Mouse (Mus musculus) hindbrain, embryonic 10.5 days (tissue): ENCODE results near the gene Cd200. TPM values are rescaled to one million over a fixed set of nuclear protein-coding genes. Genes with fewer than 3 reads are reported as not detected.

Experiments used
- DNase-seq: peaks from one replicate; pipeline ENCODE4 v3.0.0-alpha.2; 2017; ENCODE audit warnings: low spot score
- H3K27ac ChIP-seq: fragments of 300-500 bp; sonication (generic); 2 replicates; pipeline ENCODE4 v1.5.1; 2016; ENCODE audit warnings: mild to moderate bottlenecking, moderate library complexity
- H3K27me3 ChIP-seq: fragments of 300-500 bp; sonication (generic); 2 replicates; pipeline ENCODE4 v1.6.1; 2016; ENCODE audit warnings: mild to moderate bottlenecking; ENCODE audit not compliant: poor library complexity, insufficient read depth, severe bottlenecking
- H3K36me3 ChIP-seq: fragments of 300-500 bp; sonication (generic); 2 replicates; pipeline ENCODE4 v1.6.1; 2016; ENCODE audit warnings: mild to moderate bottlenecking, moderate library complexity
- H3K4me1 ChIP-seq: fragments of 300-500 bp; sonication (generic); replicated peaks from 2 replicates; pipeline ENCODE4 v1.6.1; 2016; ENCODE audit warnings: mild to moderate bottlenecking
- H3K4me3 ChIP-seq: fragments of 300-500 bp; sonication (generic); 2 replicates; pipeline ENCODE4 v1.5.1; 2016; ENCODE audit warnings: mild to moderate bottlenecking, moderate library complexity
- H3K9me3 ChIP-seq: fragments of 300-500 bp; sonication (generic); 2 replicates; pipeline ENCODE4 v1.6.1; 2016; ENCODE audit warnings: mild to moderate bottlenecking, moderate library complexity
- WGBS: fragments of 180-500 bp; shearing (Covaris S2); methylation state at CpG from one replicate; pipeline ENCODE4 v1.1.7; 2016; 5-methylcytosine and 5-hydroxymethylcytosine counted together
- polyA plus RNA-seq: library from polyadenylated mRNA; unstranded; fragments of >200 nt; fragmentation: Nextera tagmentation; extraction: Ambion mirVana; gene quantifications from 2 replicates; pipeline ENCODE4 v1.2.1, GENCODE M21; 2016

Cd200 gene
- polyA plus RNA-seq, 1 experiment from 2014 or later = 29.3 TPM

DNA sequence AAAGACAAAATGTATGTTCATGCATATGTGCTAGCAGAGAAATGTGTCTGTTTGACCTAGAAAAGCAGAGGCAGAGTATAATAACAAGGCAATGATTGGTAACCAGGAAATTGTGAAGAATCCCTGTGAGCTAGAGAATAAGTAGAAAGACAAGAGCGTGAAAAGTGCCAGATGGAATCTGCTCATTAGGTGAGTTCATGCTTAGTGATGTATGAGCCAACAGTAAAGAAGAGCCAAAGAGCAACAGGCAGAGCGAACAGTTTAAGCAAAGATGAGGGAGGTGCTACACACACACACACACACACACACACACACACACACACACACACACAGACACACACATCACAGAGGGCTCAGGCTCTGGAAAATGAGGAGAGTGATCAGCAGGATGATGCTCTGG lies 11.4 kb downstream of the Cd200 start:
- Histone ChIP-seq H3K27me3 (no peaks in the 10 kb centered on the region), H3K4me3 (no peak overlapping the region), H3K4me1 (no peaks in the 10 kb centered on the region), H3K36me3 (no peaks in the 10 kb centered on the region), H3K27ac (no peak overlapping the region), H3K9me3 (no peaks in the 10 kb centered on the region)
- WGBS = 81% methylated on average over 2 of the region's 2 CpGs
- no peak for DNase-seq

DNA sequence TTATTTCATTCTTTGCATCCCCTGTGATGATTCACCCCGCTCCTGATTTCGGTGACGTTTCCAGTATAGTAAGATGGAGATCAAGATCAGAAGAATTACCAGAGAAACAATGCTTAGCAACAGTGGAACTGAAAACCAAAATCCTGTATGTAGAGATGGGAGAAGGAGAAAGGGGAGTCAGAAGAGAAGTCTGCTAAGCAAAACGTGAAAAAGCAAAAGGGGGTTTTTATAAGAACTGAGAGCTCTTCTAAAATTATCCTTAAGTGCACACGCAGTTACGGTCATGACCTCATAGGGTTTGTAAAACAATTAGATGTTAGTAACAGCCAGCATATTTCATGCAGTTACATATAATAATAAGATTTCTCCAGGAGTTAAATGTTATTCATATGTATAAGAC lies 16.6 kb downstream of the Cd200 start:
- no peak for DNase-seq
- no peak overlapping the region for H3K27ac ChIP-seq
- no peaks in the 10 kb centered on the region for H3K27me3 ChIP-seq
- H3K9me3 ChIP-seq = no peaks in the 10 kb centered on the region
- no peaks in the 10 kb centered on the region for H3K4me1 ChIP-seq
- no peaks in the 10 kb centered on the region for H3K36me3 ChIP-seq
- no peak overlapping the region for H3K4me3 ChIP-seq
- 92% methylated on average over 6 of the region's 6 CpGs for WGBS

DNA sequence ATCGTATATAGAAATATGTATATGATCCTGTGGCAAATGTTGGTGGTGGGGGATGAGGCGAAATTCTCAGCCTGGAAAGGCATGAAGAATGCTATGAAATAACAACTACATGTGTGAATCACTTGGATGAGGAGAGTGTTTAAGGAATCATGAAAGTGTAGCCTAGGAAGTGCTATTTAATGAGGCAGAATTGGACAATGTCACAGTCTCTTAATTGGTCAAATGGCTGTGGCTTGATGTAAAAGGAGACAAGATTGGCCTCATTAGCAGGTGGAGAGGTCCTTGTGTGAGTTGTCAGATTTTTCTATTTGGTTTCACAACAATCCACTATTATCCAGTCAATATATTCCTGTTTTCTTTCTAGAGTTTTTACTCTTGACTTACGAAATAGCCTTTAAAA lies 17.2 kb downstream of the Cd200 start:
- H3K27ac ChIP-seq = no peak overlapping the region
- 90% methylated on average over 3 of the region's 3 CpGs for WGBS
- H3K4me1 ChIP-seq = no peaks in the 10 kb centered on the region
- H3K9me3 ChIP-seq = no peaks in the 10 kb centered on the region
- no peaks in the 10 kb centered on the region for H3K36me3 ChIP-seq
- no peaks in the 10 kb centered on the region for H3K27me3 ChIP-seq
- H3K4me3 ChIP-seq = no peak overlapping the region
- DNase-seq = no peak

DNA sequence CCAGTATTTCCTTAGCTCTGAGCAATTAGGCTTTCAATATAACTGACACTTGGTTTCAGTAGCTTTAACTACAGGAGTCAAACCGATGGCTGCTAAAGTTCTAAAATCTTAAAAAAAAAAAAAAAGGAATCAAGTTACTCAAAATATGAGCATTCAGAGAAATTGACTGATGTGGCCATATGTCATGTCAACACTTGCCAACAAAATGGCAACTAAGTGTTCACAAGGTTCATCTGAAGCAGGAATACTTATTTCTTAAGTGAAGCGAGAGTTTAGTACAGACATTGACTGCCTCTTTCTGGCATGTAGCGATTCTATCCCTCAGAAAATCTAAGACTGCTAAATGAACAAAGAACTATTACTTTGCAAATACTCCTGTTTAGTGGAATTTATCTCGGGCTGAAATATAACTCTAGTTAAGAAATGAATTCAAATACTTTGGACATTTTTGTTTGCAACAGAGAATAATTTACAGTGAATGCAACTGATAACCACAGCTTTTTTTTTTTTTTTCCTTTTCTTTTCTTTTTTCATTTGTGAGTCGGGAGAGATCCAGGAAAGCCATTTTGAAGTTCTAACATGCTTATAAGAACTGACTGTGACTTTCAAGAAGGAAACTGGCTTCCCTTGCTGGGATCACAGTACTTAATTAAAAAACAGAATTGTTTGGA lies 18.4 kb downstream of the Cd200 start:
- Histone ChIP-seq H3K4me1 (no peaks in the 10 kb centered on the region), H3K36me3 (no peaks in the 10 kb centered on the region), H3K27me3 (no peaks in the 10 kb centered on the region), H3K9me3 (no peaks in the 10 kb centered on the region), H3K4me3 (no peak overlapping the region), H3K27ac (no peak overlapping the region)
- 84% methylated on average over 5 of the region's 5 CpGs for WGBS
- DNase-seq = no peak

DNA sequence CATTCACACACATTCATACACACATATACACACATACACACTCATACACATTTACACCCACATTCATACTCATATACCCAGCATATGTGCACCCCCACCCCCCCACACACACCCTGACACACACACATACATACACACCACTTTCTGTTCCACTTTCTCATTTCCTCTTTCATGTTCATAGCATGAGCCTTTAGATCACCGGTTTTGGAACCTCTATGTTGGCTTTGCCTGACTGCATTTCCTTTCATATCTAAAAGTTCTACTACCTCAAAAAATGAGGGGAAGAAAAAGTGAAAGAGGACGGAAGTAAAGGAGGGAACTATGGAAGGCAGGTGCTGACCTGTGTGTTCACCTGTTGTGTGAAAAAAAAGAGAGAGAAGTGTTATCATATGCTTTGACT lies 19.0 kb downstream of the Cd200 start:
- H3K36me3 ChIP-seq = no peaks in the 10 kb centered on the region
- H3K27me3 ChIP-seq = no peaks in the 10 kb centered on the region
- H3K4me3 ChIP-seq = no peak overlapping the region
- no peaks in the 10 kb centered on the region for H3K9me3 ChIP-seq
- no peaks in the 10 kb centered on the region for H3K4me1 ChIP-seq
- no peak overlapping the region for H3K27ac ChIP-seq
- DNase-seq = no peak
- WGBS = 88% methylated on average over 2 of the region's 2 CpGs

DNA sequence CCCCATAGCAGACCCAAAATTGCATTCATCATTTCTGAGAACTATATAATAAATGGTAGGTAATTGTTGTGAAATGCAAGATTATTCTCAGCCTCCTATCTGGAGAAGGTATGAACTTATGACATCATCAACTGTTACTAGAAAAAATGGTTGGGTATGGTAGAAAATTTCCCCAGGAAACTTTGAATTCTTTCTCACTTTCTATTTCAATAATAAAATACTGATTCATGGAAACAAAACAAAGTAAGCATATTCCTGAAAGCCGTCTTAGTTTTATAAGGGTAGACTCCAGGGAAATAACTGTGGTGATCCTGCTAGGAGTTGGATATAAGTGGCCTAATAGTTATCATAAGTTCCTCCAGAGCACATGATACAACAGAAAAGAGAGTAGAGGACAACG lies 19.8 kb downstream of the Cd200 start:
- Histone ChIP-seq H3K9me3 (no peaks in the 10 kb centered on the region), H3K27ac (no peak overlapping the region), H3K36me3 (no peaks in the 10 kb centered on the region), H3K4me1 (no peaks in the 10 kb centered on the region), H3K4me3 (no peak overlapping the region), H3K27me3 (no peaks in the 10 kb centered on the region)
- WGBS = 88% methylated on average over 2 of the region's 2 CpGs
- no peak for DNase-seq

DNA sequence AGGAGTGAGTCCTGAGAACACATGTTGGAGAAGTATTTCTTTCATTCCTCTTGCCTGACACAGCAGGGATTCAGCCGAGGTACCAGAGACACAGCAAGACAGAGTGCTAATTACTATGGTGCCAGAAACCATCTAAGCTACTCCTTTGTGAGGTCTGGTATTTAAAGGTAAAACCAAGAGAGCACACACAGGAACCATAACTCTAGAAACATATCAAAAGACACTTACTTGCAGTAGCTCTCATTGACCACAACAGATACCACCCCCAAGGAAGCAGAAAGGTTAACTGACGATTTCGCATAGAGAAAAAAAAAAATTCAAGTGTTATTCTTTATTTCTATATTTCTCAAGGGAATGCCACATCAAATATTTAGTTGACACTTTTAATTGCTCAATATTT lies 27.0 kb downstream of the Cd200 start:
- no peaks in the 10 kb centered on the region for H3K9me3 ChIP-seq
- no peak for DNase-seq
- H3K27me3 ChIP-seq = no peaks in the 10 kb centered on the region
- no peak overlapping the region for H3K27ac ChIP-seq
- H3K36me3 ChIP-seq = no peaks in the 10 kb centered on the region
- no peaks in the 10 kb centered on the region for H3K4me1 ChIP-seq
- H3K4me3 ChIP-seq = no peak overlapping the region
- 84% methylated on average over 3 of the region's 3 CpGs for whole genome bisulfite sequencing

DNA sequence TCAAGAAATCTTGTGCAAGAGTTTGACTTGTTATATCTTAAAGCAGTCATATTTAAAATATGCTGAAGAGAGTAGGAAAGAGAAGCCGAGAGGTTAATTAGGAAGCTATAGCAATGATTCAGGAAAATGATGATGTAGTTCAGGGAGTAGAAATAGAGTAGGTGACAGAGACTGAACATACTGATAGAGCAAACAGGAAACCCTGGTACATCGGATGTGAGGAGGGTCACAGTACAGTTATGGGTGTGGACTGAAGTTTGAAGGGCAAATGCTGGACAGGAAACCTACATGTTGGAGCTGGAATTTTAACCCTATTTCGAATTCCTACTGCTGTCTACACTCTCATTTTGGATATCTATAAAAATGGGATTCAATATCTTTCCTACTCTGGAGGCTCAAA lies 29.9 kb downstream of the Cd200 start:
- H3K27me3 ChIP-seq = no peaks in the 10 kb centered on the region
- no peak for DNase-seq
- no peak overlapping the region for H3K27ac ChIP-seq
- H3K36me3 ChIP-seq = no peaks in the 10 kb centered on the region
- no peaks in the 10 kb centered on the region for H3K9me3 ChIP-seq
- no peak overlapping the region for H3K4me3 ChIP-seq
- no peaks in the 10 kb centered on the region for H3K4me1 ChIP-seq
- 79% methylated on average over 3 of the region's 3 CpGs for WGBS

DNA sequence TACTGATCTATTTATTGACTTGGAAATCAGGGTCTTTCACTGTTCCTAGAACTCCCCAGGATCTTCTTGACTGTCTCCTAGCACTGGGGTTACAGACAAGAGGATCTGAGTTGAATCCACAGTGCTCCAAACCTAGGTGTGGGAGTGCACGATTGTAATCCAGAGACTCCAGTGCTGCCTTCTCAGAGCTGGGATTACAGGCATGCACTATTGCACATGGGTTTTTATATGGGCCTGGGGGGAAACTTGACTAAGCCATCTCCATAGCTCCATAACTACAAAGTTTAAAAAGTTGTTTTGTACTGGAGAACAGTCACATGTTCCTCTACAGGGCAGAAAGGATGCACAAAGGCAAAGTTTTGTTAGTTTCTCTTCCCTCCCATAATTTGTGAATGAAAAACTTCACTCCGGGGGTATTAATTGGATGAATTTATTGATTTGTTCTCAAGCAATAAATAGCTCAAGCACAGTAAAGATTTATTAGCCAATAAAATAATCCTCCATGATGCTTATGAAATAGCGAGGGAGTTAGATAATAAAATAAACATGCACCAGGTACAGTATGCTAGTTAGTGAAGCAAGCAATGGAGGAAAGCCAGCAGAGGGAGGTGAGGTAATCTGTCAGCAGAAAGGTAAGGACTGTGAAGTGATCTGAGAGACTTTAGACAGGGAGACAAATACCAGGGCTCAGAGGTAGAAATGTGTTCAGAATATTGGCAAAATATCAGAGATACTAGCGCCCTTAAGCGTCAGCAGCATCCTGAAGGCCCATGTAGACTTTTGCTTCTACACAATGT lies 30.5 kb downstream of the Cd200 start:
- Histone ChIP-seq H3K27me3 (no peaks in the 10 kb centered on the region), H3K9me3 (no peaks in the 10 kb centered on the region), H3K4me3 (no peak overlapping the region), H3K36me3 (no peaks in the 10 kb centered on the region), H3K4me1 (no peaks in the 10 kb centered on the region), H3K27ac (no peak overlapping the region)
- 93% methylated on average over 5 of the region's 5 CpGs for WGBS
- DNase-seq = no peak

DNA sequence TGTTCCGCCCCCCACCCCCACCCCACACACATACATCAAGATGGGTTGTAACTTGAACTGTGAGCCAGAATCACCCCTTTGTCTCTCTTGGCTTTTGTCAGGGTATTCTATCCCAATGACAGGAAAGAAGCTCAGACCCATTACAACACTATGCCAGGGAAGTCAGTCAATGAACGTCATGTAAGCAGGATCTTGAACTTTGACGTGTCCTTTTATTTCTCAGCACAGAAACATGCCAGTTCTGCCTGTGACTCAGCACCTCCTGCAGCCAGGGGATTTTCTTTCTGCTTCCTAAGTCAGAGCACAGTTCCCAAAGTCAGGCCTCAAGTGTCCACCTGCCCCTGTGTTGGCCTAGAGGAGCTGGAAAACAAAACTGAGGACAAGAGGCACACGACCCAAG lies 31.5 kb downstream of the Cd200 start:
- 84% methylated on average over 4 of the region's 4 CpGs for WGBS

DNA sequence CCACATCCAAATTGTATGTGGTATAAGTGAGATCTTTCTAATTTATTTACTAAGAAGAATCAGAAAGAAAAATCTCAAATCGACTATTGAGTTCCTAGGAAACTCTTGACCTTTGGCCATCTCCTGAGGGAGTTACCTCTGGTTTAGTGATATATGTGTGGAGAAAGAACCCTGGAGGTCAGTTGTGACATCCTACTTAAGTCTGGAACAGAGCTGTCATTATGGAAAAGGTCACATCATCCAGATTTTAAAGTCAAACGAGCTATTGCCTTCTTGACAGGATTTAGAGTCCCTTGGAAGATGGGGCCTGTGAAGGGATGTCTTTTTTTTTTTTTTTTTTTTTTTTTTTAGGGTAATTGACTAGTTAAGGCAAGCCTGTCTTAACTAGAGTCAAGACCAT lies 32.0 kb downstream of the Cd200 start:
- Histone ChIP-seq H3K27me3 (no peaks in the 10 kb centered on the region), H3K9me3 (no peaks in the 10 kb centered on the region), H3K27ac (no peak overlapping the region), H3K36me3 (no peaks in the 10 kb centered on the region), H3K4me1 (no peaks in the 10 kb centered on the region), H3K4me3 (no peak overlapping the region)
- 59% methylated on average over 2 of the region's 2 CpGs for WGBS
- no peak for DNase-seq

More for the DNA sequence above, 31.5 kb downstream of the Cd200 start:
- Histone ChIP-seq H3K9me3 (no peaks in the 10 kb centered on the region), H3K4me3 (no peak overlapping the region), H3K36me3 (no peaks in the 10 kb centered on the region), H3K27ac (no peak overlapping the region), H3K4me1 (no peaks in the 10 kb centered on the region), H3K27me3 (no peaks in the 10 kb centered on the region)
- no peak for DNase-seq

DNA sequence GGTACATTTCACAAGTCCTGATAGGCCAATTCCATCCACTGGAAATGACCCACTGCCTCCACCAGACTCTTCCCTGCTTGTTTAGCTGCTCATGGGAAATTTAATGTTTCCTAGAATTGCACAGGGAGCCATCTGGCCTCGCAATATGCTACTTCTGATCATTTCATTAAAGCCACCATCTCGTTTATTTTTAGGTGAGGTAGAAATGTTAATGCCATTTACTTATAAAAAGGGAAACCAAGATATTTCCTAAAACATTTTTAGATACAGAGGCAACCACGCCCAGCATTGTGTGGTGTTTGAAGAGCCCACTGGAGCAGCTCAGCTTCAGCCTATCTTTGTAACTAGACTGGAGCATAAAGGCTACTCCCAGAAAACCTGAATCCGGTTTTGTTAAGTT lies 32.6 kb downstream of the Cd200 start:
- WGBS = 81% methylated on average over 4 of the region's 4 CpGs
- Histone ChIP-seq H3K36me3 (no peaks in the 10 kb centered on the region), H3K4me1 (no peaks in the 10 kb centered on the region), H3K9me3 (no peaks in the 10 kb centered on the region), H3K27me3 (no peaks in the 10 kb centered on the region), H3K27ac (no peak overlapping the region), H3K4me3 (no peak overlapping the region)
- DNase-seq = no peak

DNA sequence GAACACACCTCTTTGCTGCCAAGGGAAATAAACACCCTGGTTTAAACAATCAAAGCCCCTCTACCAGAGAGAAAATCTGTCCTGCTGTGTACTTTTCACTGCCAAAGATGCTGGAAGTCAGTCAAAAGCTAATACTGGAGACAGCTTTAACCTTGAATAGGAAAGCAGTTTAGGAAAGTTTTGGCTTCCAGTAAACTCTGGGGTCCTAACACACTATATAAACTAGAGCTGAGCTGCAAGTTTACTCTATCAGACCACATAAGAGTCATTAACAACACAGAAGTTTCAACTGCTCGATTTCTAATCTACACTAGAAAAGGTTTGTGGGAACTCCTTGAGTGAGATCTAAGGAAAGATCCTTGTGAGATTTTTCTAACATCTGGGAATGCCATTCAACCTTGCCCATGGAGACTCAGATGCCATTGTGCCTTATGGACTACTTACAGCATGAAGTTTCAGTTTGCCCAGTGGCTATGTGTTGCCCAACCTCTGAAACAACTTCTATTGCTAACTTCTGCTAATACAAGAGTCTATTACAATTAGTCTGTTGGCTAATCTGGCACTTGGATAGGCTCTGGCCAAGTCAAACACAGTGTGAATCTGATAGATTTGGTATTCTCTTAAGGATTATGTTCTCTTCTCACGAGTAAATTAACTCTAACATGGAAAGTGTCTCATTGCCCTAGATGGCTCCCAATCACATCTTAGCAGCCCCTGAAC lies 33.2 kb downstream of the Cd200 start:
- DNase-seq = no peak
- no peaks in the 10 kb centered on the region for H3K9me3 ChIP-seq
- no peaks in the 10 kb centered on the region for H3K27me3 ChIP-seq
- no peaks in the 10 kb centered on the region for H3K4me1 ChIP-seq
- 89% methylated on average over 2 of the region's 2 CpGs for WGBS
- no peak overlapping the region for H3K4me3 ChIP-seq
- no peaks in the 10 kb centered on the region for H3K36me3 ChIP-seq
- no peak overlapping the region for H3K27ac ChIP-seq
